Mouse (Mus musculus) intestine, postnatal 0 days (tissue): ENCODE measurements around the gene Taf3. TPM values are rescaled to one million over a fixed set of nuclear protein-coding genes. Genes with fewer than 3 reads are reported as not detected.

Experiments
- ATAC-seq: fragments of 200-750 bp; cut with Nextera tagmentation; 2 replicates; pipeline ENCODE4 v1.8.0; 2017; ENCODE audit warnings: mild to moderate bottlenecking, moderate TSS enrichment, moderate library complexity
- H3K27ac ChIP-seq: fragments of 300-500 bp; sonication (generic); 2 replicates; pipeline ENCODE4 v1.5.1; 2014; ENCODE audit warnings: mild to moderate bottlenecking, low read depth, low read length, moderate library complexity
- H3K27me3 ChIP-seq: fragments of 300-500 bp; sonication (generic); replicated peaks from 2 replicates; pipeline ENCODE4 v1.6.1; 2014; ENCODE audit warnings: low read length, mixed read lengths; ENCODE audit not compliant: control insufficient read depth, insufficient read depth
- H3K36me3 ChIP-seq: fragments of 300-500 bp; sonication (generic); 2 replicates; pipeline ENCODE4 v1.6.1; 2014; ENCODE audit warnings: mild to moderate bottlenecking, moderate library complexity; ENCODE audit not compliant: control insufficient read depth, insufficient read depth
- H3K4me1 ChIP-seq: fragments of 300-500 bp; sonication (generic); replicated peaks from 2 replicates; pipeline ENCODE4 v1.6.1; 2014; ENCODE audit warnings: antibody characterized with exemption, low read length, mixed read lengths; ENCODE audit not compliant: control insufficient read depth, insufficient read depth
- H3K4me2 ChIP-seq: fragments of 300-500 bp; sonication (generic); replicated peaks from 2 replicates; pipeline ENCODE4 v1.6.1; 2014; ENCODE audit warnings: low read depth, mild to moderate bottlenecking, moderate library complexity
- H3K4me3 ChIP-seq: fragments of 300-500 bp; sonication (generic); 2 replicates; pipeline ENCODE4 v1.5.1; 2014; ENCODE audit warnings: low read depth, low read length
- H3K9ac ChIP-seq: fragments of 300-500 bp; sonication (generic); 2 replicates; pipeline ENCODE4 v1.6.1; 2014; ENCODE audit warnings: mild to moderate bottlenecking, low read depth, low read length
- H3K9me3 ChIP-seq: fragments of 300-500 bp; sonication (generic); 2 replicates; pipeline ENCODE4 v1.6.1; 2016; ENCODE audit warnings: mixed run types; ENCODE audit not compliant: control insufficient read depth
- CTCF ChIP-seq: sonication (generic); IDR thresholded peaks from 2 replicates; pipeline ENCODE4 v1.5.1; 2016; ENCODE audit warnings: low read depth, mild to moderate bottlenecking, control low read depth, antibody characterized with exemption, moderate library complexity
- WGBS: fragments of 180-500 bp; shearing (Covaris S2); extraction: QIAGEN DNeasy Blood & Tissue Kit; methylation state at CpG from one replicate; pipeline ENCODE4 v1.1.7; 2014; 5-methylcytosine and 5-hydroxymethylcytosine counted together
- polyA plus RNA-seq: library from polyadenylated mRNA; unstranded; fragments of >200 nt; fragmentation: Nextera tagmentation; extraction: Ambion mirVana; gene quantifications from 2 replicates; pipeline ENCODE4 v1.2.1, GENCODE M21; 2015

The Taf3 gene
- polyA plus RNA-seq, 1 experiment from 2014 or later: 5.1 TPM

DNA sequence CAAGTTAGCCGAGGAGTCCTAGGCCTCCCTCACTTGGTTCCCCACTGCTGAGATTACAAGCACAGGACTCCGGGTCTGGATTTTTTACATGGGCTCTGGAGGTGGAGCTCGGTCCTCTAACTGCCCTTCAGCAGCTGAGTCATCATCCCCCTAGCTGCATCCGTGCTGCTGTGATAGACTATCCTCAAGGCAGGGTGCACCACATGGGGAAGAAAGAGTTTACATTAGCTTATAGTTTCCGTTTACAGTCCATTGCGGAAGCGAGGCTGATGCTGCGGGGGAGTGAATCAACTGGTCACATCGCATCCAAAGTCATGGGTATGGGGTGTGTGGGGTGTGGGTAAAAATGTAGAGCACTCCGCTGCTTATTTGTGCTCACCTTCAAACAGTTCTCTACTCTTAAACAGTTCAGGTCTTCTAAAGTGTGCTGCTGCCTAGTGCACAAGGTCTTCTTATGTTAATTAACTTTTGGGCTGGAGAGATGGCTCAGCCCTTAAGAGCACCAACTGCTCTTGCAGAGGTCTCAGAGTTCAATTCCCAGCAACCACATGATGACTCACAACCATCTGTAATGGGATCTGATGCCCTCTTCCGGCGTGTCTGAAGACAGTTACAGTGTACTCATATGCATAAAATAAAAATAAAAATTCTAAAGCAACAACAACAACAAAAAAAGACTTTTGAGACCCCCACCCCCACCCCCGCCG lies 144.4 kb downstream of the Taf3 start:
- H3K4me3 ChIP-seq: no peak overlapping the region
- TF ChIP-seq CTCF: no peak
- no peak for ATAC-seq
- no peaks in the 10 kb centered on the region for H3K36me3 ChIP-seq
- no peaks in the 10 kb centered on the region for H3K9me3 ChIP-seq
- H3K9ac ChIP-seq: no peak overlapping the region
- H3K27me3 ChIP-seq: peaks cover 23% of the 10 kb centered on the region
- H3K27ac ChIP-seq: no peak overlapping the region
- no peak overlapping the region for H3K4me2 ChIP-seq
- WGBS: 50% methylated on average over 14 of the region's 14 CpGs
- no peaks in the 10 kb centered on the region for H3K4me1 ChIP-seq

DNA sequence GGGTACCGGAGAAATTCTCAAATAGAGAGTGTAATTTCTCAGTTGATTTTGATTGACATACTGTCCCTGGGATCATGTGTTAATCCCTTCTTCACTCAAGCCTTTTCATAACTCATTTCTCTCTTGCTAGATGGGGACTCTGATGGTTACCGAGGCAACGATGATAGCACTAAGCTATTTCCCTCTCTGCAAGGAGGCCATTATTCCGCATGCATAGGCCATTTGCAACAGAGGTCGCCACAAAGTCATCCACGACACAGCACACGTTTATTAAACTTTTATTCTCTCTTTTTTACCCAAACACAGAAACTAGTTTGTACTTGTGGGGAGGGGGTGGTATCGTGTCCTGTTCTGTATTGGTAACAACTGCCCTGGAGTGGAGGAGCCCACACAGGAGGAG lies 150.6 kb downstream of the Taf3 start:
- no peak for ATAC-seq
- TF ChIP-seq CTCF: no peak
- Histone ChIP-seq H3K4me2 (no peak overlapping the region), H3K9ac (no peak overlapping the region), H3K27ac (no peak overlapping the region), H3K27me3 (peaks cover 77% of the 10 kb centered on the region), H3K9me3 (no peaks in the 10 kb centered on the region), H3K4me3 (no peak overlapping the region), H3K4me1 (no peaks in the 10 kb centered on the region), H3K36me3 (no peaks in the 10 kb centered on the region)
- WGBS: 20% methylated on average over 8 of the region's 8 CpGs

DNA sequence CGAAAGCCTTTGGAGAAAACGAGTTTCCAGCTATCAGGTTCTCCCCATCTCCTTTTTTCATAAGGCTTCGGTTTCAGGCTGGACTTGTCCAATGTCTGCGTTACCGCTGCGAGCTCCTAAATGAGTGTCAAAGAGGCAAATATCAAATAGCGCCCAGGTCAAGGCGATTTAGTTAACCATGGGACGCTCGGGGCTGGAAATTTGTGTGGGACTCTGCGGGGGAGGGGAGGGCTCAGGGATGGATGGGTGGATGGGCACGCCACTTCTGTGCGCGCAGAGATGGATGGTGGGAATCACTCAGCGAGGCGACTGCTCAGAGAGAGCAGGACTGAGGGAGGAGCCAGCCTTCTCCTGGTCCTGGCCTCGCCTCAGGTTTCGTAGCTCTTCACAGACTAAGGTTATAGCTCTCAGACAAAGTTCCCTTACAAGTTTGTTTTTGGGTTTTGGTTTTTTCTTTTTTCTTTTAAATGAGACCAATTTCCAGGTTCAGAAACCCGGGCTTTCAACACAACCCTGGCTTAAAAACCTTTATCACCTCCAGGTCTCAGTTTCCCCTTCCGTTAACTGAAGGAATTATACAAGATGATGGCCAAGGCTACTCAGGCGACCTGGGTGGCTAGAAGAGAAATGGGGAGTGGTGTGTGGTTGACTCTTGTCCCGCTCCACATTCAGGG lies 152.2 kb downstream of the Taf3 start:
- Histone ChIP-seq H3K4me3 (no peak overlapping the region), H3K4me1 (no peaks in the 10 kb centered on the region), H3K36me3 (no peaks in the 10 kb centered on the region), H3K27ac (no peak overlapping the region), H3K9me3 (no peaks in the 10 kb centered on the region), H3K27me3 (peaks cover 81% of the 10 kb centered on the region), H3K9ac (no peak overlapping the region), H3K4me2 (no peak overlapping the region)
- ATAC-seq: no peak
- WGBS: 2% methylated on average over 22 of the region's 22 CpGs
- TF ChIP-seq CTCF: no peak

DNA sequence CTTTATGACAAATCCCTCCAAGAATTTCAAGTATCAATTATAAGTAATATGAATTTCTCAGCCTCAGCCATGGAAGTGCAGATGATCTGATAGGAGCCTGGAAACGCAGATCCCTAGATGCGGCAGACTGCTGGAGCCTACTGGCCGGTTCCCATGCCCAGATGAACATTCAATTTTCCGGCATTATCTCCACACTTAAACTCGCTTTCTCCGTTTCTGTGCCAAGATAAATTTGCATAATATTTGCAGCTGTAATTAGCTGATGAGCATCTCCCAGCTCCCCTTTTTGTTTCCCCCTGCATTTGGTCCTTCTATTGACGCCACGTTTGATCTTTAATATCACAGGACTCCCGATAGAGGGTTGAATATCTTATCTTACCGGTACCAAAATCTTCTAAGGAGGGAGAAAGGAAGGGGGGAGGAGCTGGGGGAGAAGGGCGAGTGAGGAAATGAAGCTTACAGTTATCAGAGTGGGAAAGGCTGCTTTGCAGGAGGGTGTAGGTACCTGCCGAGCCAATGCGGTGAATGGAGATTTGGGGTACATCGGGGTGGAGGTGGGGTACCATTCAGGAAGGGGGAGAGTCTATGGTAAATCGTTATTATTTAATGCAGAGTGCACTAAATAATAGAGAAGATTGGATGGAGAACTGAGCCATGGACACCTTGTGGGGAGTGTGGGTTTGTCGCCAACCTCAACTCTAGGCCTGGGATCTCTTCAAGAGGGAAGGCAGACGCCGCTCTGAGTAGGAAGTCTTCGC lies 153.4 kb downstream of the Taf3 start:
- Histone ChIP-seq H3K9me3 (no peaks in the 10 kb centered on the region), H3K9ac (no peak overlapping the region), H3K27ac (no peak overlapping the region), H3K4me3 (no peak overlapping the region), H3K27me3 (peaks cover 91% of the 10 kb centered on the region), H3K36me3 (no peaks in the 10 kb centered on the region), H3K4me1 (no peaks in the 10 kb centered on the region), H3K4me2 (no peak overlapping the region)
- no peak for TF ChIP-seq CTCF
- no peak for ATAC-seq
- 2% methylated on average over 19 of the region's 19 CpGs for WGBS

DNA sequence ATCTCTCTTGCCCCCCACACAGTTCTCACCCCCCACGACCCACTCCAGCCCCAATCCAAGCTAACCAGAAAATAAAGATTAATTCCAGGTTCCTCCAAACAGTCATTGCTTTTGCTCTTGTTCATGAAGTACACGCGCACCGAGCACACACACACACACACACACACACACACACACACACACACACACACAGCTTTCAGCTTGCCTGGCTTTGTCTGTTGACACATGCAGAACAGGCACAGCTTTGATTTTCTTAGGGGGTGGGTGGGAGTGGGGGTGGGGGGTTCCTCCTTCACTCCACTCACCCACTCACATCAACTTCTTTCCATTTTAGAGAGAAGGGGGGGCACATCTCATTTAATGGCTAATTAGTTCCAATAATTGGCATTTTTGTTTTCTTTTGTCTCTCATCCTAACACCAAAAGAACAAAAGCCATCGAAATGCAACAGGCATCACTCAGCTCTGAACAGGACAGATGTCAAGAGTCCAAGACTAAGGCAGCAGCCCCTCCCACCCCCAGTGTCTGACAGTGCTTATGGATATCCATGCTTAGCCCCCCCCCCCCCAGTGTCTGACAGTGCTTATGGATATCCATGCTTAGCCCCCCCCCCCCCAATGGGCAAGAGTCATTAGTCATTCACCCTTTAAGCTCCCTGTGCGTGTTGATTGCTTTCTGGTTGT lies 155.0 kb downstream of the Taf3 start:
- ATAC-seq: no peak
- Histone ChIP-seq H3K27me3 (peaks cover 94% of the 10 kb centered on the region), H3K4me1 (no peaks in the 10 kb centered on the region), H3K4me2 (no peak overlapping the region), H3K36me3 (no peaks in the 10 kb centered on the region), H3K9ac (no peak overlapping the region), H3K27ac (no peak overlapping the region), H3K4me3 (no peak overlapping the region), H3K9me3 (no peaks in the 10 kb centered on the region)
- WGBS: 2% methylated on average over 6 of the region's 6 CpGs
- no peak for TF ChIP-seq CTCF

DNA sequence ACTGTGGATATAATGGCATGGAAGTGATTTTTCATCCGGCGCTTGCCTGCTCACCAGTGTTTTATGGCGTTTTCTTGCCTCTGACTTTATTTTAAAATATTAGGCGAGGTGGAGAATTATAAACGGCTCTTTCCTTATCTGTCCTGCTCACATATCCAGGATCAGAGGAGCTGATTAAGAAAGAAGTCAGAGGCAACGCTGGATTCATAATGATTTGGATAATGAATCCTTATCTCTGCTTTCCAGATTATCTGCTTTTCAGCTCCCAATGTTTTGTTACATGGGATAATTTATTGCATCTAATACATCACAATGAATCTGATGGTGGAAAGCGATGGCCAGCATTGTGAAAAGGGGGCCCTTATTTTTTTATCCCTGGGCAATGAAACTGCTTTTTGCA lies 155.9 kb downstream of the Taf3 start:
- WGBS: 6% methylated on average over 7 of the region's 7 CpGs

More for the DNA sequence above, 155.9 kb downstream of the Taf3 start:
- Histone ChIP-seq H3K4me3 (no peak overlapping the region), H3K27ac (no peak overlapping the region), H3K4me2 (no peak overlapping the region), H3K9ac (no peak overlapping the region), H3K36me3 (no peaks in the 10 kb centered on the region), H3K4me1 (no peaks in the 10 kb centered on the region), H3K9me3 (no peaks in the 10 kb centered on the region), H3K27me3 (peaks cover 94% of the 10 kb centered on the region)
- no peak for ATAC-seq
- TF ChIP-seq CTCF: no peak
